Mouse (Mus musculus) forebrain, embryonic 15.5 days (tissue): ENCODE data around the gene Whamm. TPM values are rescaled to one million over a fixed set of nuclear protein-coding genes. Genes with fewer than 3 reads are reported as not detected.

Experiments
- ATAC-seq: fragments of 200-750 bp; cut with Nextera tagmentation; replicated peaks from 2 replicates; pipeline ENCODE4 v1.8.0; 2017; ENCODE audit warnings: mild to moderate bottlenecking, moderate TSS enrichment, moderate library complexity
- H3K27ac ChIP-seq: fragments of 300-500 bp; sonication (generic); replicated peaks from 2 replicates; pipeline ENCODE4 v1.5.1; 2015; ENCODE audit warnings: mild to moderate bottlenecking, inconsistent platforms
- H3K27me3 ChIP-seq: fragments of 300-500 bp; sonication (generic); 2 replicates; pipeline ENCODE4 v1.6.1; 2015; ENCODE audit warnings: inconsistent platforms
- H3K36me3 ChIP-seq: fragments of 300-500 bp; sonication (generic); 2 replicates; pipeline ENCODE4 v1.6.1; 2015; ENCODE audit warnings: mild to moderate bottlenecking, inconsistent platforms
- H3K4me1 ChIP-seq: fragments of 300-500 bp; sonication (generic); 2 replicates; pipeline ENCODE4 v1.6.1; 2015; ENCODE audit warnings: inconsistent platforms
- H3K4me2 ChIP-seq: fragments of 300-500 bp; sonication (generic); replicated peaks from 2 replicates; pipeline ENCODE4 v1.6.1; 2015; ENCODE audit warnings: mild to moderate bottlenecking, inconsistent platforms
- H3K4me3 ChIP-seq: fragments of 300-500 bp; sonication (generic); 2 replicates; pipeline ENCODE4 v1.5.1; 2015; ENCODE audit warnings: mild to moderate bottlenecking, inconsistent platforms
- H3K9ac ChIP-seq: fragments of 300-500 bp; sonication (generic); replicated peaks from 2 replicates; pipeline ENCODE4 v1.6.1; 2015; ENCODE audit warnings: mild to moderate bottlenecking, inconsistent platforms
- H3K9me3 ChIP-seq: fragments of 300-500 bp; sonication (generic); 2 replicates; pipeline ENCODE4 v1.6.1; 2016; ENCODE audit warnings: inconsistent platforms
- WGBS: fragments of 180-500 bp; shearing (Covaris S2); methylation state at CpG from one replicate; pipeline ENCODE4 v1.1.7; 2015; ENCODE audit warnings: mixed read lengths; 5-methylcytosine and 5-hydroxymethylcytosine counted together
- polyA plus RNA-seq: library from polyadenylated mRNA; unstranded; fragments of >200 nt; fragmentation: Nextera tagmentation; extraction: Ambion mirVana; gene quantifications from 2 replicates; pipeline ENCODE4 v1.2.1, GENCODE M21; 2015

The Whamm gene
- polyA plus RNA-seq, 1 experiment from 2014 or later = 7.6 TPM

DNA sequence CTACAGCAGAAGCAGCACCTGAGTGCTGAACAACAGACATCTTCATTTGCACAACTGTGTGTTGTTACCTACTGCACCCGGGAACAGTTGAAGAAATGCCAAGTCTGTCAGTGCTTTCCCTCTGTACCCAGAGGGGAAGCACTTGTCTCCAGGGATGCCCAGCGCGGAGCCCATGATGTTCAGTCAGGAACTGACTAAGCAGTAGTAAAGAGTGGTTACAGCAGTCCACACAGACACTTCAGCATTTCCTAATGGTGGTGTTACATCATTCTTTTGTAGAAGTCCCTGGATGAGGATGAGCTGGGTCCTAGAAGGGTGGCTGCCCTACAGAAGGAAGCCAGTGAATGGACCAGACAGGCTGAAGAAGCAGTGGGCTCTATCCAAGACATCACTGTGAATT, 6.8 kb downstream of the Whamm start:
- no peak overlapping the region for H3K9ac ChIP-seq
- no peak overlapping the region for H3K27ac ChIP-seq
- H3K4me1 ChIP-seq = peaks cover 2% of the 10 kb centered on the region
- H3K36me3 ChIP-seq = peaks cover 22% of the 10 kb centered on the region
- H3K27me3 ChIP-seq = no peaks in the 10 kb centered on the region
- ATAC-seq = no peak
- H3K4me3 ChIP-seq = no peak overlapping the region
- H3K9me3 ChIP-seq = no peaks in the 10 kb centered on the region
- H3K4me2 ChIP-seq = no peak overlapping the region
- 91% methylated on average over 3 of the region's 3 CpGs for WGBS

DNA sequence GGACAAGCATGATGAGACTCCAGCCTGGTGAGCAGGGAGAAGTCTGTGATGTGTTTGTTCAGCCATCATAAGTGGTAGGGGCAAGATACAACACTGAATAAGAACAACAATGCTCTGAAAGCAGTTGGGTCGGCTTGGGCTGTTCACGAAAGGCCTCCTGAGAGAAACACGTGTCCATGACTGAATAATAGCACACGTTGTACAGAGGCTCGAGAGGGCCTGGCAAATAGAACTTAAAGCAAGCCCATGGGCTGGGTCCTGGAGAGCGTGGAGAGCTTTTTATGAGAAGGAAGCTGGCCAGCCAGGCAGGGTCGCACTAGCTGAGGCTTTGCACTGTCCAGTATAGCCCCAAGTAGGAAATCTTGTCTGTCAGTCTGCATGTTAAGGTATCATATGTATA, 7.3 kb downstream of the Whamm start:
- Histone ChIP-seq H3K9ac (no peak overlapping the region), H3K4me3 (no peak overlapping the region), H3K4me2 (no peak overlapping the region), H3K27ac (no peak overlapping the region), H3K36me3 (peaks cover 22% of the 10 kb centered on the region), H3K27me3 (no peaks in the 10 kb centered on the region), H3K4me1 (no peaks in the 10 kb centered on the region), H3K9me3 (no peaks in the 10 kb centered on the region)
- ATAC-seq = no peak
- 89% methylated on average over 7 of the region's 7 CpGs for WGBS

DNA sequence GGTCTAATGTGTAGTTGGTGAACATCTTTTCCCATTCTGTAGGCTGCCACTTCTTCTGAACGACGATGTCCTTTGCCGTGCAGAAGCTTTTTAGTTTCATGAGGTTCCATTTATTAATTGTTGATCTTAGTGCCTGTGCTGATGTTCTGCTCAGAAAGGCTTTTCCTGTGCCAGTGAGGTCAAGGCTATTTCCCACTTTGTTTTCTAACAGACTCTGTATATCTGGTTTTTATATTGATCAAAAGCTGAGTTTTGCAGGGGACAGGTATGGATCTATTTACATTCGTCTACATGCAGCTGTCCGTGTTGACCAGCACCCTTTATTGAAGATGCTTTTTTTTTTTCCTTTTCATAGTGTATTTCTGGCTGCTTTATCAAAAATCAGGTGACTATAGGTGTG, 8.2 kb downstream of the Whamm start:
- no peak overlapping the region for H3K4me2 ChIP-seq
- 98% methylated on average over 5 of the region's 5 CpGs for WGBS
- no peak for ATAC-seq
- H3K4me1 ChIP-seq = no peaks in the 10 kb centered on the region
- H3K27me3 ChIP-seq = no peaks in the 10 kb centered on the region
- peaks cover 22% of the 10 kb centered on the region for H3K36me3 ChIP-seq
- no peak overlapping the region for H3K4me3 ChIP-seq
- H3K27ac ChIP-seq = no peak overlapping the region
- H3K9ac ChIP-seq = no peak overlapping the region
- no peaks in the 10 kb centered on the region for H3K9me3 ChIP-seq

DNA sequence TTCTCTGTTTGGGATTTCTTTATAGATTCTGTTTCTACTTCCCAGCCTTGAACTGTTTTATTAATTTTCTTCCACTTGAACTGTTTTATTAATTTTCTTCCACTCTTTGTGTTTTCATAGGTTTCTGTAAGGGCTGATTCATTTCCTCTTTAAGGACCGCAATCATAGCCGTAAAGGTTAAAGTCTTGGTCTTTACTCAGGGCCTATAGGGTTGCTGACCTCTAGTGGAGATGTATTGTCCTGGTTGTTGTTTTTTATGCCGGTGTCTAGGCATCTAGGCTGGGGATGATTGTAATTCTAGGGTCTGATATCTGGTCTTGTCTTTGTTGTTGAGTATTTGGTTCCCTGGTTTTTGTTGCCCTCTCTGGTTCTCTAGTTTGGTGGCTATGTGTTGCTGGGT, 12.4 kb downstream of the Whamm start:
- H3K4me1 ChIP-seq = no peaks in the 10 kb centered on the region
- WGBS = 70% methylated on average over 3 of the region's 3 CpGs
- H3K4me2 ChIP-seq = no peak overlapping the region
- no peak overlapping the region for H3K9ac ChIP-seq
- no peak overlapping the region for H3K4me3 ChIP-seq
- no peak for ATAC-seq
- H3K27me3 ChIP-seq = no peaks in the 10 kb centered on the region
- no peaks in the 10 kb centered on the region for H3K9me3 ChIP-seq
- peaks cover 40% of the 10 kb centered on the region for H3K36me3 ChIP-seq
- H3K27ac ChIP-seq = no peak overlapping the region

DNA sequence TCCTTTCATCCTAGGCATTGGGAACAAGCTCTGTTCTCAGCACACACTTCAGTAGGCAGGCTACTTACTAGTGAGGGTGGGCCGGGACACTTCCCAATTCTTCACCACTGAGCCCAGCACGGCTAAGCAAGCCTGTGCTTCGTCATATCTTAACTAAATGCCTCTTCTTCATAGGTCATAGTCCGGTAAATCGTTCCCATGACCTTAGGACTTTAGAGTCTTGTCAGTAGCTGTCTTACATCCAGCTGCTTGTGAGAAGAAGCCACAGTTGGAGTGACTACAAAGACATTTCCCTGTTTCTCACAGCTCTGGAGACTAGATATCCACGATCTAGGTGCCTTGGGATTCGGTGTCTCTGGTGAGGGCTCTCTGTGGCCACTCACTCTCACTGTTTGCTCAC, 14.3 kb downstream of the Whamm start:
- H3K4me1 ChIP-seq = no peaks in the 10 kb centered on the region
- H3K9ac ChIP-seq = no peak overlapping the region
- 93% methylated on average over 7 of the region's 7 CpGs for whole genome bisulfite sequencing
- H3K27ac ChIP-seq = no peak overlapping the region
- H3K9me3 ChIP-seq = no peaks in the 10 kb centered on the region
- H3K4me3 ChIP-seq = no peak overlapping the region
- H3K36me3 ChIP-seq = peaks cover 35% of the 10 kb centered on the region
- H3K4me2 ChIP-seq = no peak overlapping the region
- no peaks in the 10 kb centered on the region for H3K27me3 ChIP-seq
- ATAC-seq = no peak

DNA sequence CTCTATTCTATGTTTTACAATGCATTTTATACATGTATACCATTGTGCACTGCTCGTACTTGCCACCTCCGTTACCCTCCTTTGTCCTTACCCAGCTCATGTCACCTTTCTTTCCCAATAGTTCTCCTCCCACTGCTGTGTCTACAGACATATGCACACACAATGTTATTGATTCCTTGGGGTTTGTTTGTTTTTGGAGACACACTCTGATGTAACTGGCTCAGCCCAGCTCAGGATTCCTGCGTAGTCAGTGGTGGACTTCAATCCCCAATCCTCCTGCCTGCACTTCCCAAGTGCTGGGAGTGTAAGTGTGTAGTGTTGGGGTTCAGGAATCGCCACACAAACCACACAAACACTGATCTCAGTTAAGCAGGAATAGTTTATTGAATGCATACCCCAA, 16.2 kb downstream of the Whamm start:
- Histone ChIP-seq H3K27me3 (no peaks in the 10 kb centered on the region), H3K9me3 (no peaks in the 10 kb centered on the region), H3K9ac (no peak overlapping the region), H3K4me1 (no peaks in the 10 kb centered on the region), H3K4me2 (no peak overlapping the region), H3K36me3 (peaks cover 52% of the 10 kb centered on the region), H3K4me3 (no peak overlapping the region), H3K27ac (no peak overlapping the region)
- ATAC-seq = no peak
- WGBS = 88% methylated on average over 4 of the region's 4 CpGs

DNA sequence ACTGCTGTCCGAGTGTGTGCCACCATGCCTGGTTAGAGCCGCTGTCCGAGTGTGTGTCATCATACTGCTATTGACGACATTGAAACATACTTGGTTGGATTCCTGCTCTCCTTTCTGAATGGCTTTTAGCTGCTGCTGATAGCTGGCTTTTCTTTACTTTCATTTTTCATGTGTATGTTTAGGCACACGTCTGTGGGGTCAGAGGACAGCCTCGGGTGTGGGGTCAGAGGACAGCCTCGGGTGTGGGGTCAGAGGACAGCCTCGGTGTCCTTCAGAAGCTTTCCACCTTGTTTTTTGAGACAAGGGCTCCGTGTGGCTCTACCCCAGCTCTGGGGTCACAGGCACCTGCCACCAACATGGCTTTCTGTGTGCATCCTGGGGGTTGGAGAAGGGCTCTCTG, 21.6 kb downstream of the Whamm start:
- H3K27ac ChIP-seq = no peak overlapping the region
- peaks cover 59% of the 10 kb centered on the region for H3K36me3 ChIP-seq
- H3K9ac ChIP-seq = no peak overlapping the region
- no peaks in the 10 kb centered on the region for H3K4me1 ChIP-seq
- no peak overlapping the region for H3K4me3 ChIP-seq
- 91% methylated on average over 9 of the region's 9 CpGs for WGBS
- ATAC-seq = no peak
- H3K4me2 ChIP-seq = no peak overlapping the region
- H3K9me3 ChIP-seq = no peaks in the 10 kb centered on the region
- no peaks in the 10 kb centered on the region for H3K27me3 ChIP-seq

DNA sequence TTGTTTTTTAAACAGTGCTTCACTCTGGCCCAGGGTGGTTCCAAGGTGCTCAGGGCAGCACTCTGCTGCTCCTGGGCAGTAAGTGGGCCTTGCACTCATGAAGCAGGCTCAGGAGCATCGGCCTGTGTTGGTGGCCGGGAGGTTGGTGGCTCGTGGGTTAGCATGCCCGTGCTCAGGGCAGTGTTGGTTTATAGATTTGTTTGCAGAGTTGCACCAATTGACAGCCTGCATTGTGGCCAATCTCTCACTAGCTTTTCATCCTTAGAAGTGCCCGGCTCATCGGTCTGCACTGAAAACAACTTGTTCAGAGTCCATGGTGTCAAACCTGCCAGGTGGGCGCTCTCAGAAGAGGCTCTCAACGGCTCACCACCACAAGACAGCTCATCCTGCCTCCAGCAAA, 22.3 kb downstream of the Whamm start:
- Histone ChIP-seq H3K27ac (no peak overlapping the region), H3K4me2 (no peak overlapping the region), H3K9me3 (no peaks in the 10 kb centered on the region), H3K4me1 (no peaks in the 10 kb centered on the region), H3K36me3 (peaks cover 61% of the 10 kb centered on the region), H3K4me3 (no peak overlapping the region), H3K27me3 (no peaks in the 10 kb centered on the region), H3K9ac (no peak overlapping the region)
- ATAC-seq = no peak
- 94% methylated on average over 8 of the region's 8 CpGs for WGBS

DNA sequence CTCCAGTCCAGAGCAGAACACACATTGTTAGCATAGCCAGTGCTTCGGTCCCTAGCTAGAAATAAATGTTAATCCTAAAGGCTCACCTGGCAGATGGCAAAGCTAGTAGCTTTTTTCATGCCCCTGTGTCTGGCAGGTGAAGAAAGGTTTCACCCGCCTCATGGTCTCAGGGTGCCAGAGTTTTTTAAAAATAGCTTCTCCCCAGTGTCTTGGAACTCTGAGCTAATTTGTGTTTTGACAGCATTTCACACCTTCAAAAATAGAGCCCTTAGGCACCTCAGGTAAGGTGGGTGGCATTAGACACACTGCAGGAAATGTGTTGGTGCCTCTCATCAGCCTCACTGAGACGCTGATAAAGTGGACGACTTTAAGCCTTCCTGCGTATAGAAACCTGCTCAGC, 24.0 kb downstream of the Whamm start:
- H3K9ac ChIP-seq = no peak overlapping the region
- no peaks in the 10 kb centered on the region for H3K27me3 ChIP-seq
- H3K9me3 ChIP-seq = no peaks in the 10 kb centered on the region
- H3K27ac ChIP-seq = no peak overlapping the region
- no peak overlapping the region for H3K4me2 ChIP-seq
- H3K36me3 ChIP-seq = peaks cover 55% of the 10 kb centered on the region
- H3K4me3 ChIP-seq = no peak overlapping the region
- ATAC-seq = no peak
- WGBS = 89% methylated on average over 5 of the region's 5 CpGs
- no peaks in the 10 kb centered on the region for H3K4me1 ChIP-seq

DNA sequence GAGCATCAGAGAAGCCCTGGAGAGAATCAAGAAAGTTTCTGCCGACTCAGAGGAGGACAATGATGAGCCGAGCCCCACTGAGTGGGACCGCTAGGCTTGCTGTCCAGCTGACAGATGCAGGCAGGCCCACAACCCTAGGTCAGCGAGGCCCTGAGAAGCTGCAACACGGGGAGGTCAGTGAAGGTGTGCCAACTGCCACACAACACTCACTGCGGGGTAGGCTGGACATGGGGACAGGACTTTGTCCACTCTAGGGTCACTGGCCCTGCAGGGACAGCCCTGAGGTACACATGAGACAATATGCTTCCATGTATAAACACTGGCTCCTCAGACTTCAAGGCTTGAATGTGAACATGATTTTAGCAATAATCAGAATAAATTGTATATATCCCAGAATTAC, 25.0 kb downstream of the Whamm start:
- no peak overlapping the region for H3K9ac ChIP-seq
- no peaks in the 10 kb centered on the region for H3K27me3 ChIP-seq
- H3K4me1 ChIP-seq = no peaks in the 10 kb centered on the region
- H3K36me3 ChIP-seq = peaks cover 49% of the 10 kb centered on the region
- no peak for ATAC-seq
- WGBS = 95% methylated on average over 6 of the region's 6 CpGs
- H3K9me3 ChIP-seq = no peaks in the 10 kb centered on the region
- no peak overlapping the region for H3K27ac ChIP-seq
- H3K4me3 ChIP-seq = no peak overlapping the region
- no peak overlapping the region for H3K4me2 ChIP-seq

DNA sequence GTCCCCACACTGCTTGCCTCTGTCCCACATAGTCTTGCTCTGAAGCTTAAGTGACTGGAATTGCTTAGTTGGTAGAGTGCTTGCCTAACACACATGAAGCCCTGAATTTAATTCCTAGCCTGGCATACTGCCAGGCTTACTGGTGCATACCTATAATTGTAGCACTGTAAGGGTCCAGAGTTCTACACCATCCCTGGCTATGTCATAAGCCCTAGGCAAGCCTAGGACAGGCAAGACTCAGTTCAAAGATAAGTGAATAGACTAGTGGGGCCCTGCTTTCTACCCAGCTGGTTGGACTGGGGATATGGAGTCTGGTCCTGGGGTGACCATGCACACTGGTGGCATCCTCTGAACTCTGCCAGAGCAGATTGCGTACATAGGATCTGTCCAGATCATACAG, 26.6 kb downstream of the Whamm start:
- Histone ChIP-seq H3K4me3 (no peak overlapping the region), H3K4me2 (no peak overlapping the region), H3K36me3 (peaks cover 33% of the 10 kb centered on the region), H3K27ac (no peak overlapping the region), H3K9me3 (no peaks in the 10 kb centered on the region), H3K4me1 (no peaks in the 10 kb centered on the region), H3K9ac (no peak overlapping the region), H3K27me3 (no peaks in the 10 kb centered on the region)
- 85% methylated on average over 1 of the region's 1 CpGs for WGBS
- ATAC-seq = no peak

DNA sequence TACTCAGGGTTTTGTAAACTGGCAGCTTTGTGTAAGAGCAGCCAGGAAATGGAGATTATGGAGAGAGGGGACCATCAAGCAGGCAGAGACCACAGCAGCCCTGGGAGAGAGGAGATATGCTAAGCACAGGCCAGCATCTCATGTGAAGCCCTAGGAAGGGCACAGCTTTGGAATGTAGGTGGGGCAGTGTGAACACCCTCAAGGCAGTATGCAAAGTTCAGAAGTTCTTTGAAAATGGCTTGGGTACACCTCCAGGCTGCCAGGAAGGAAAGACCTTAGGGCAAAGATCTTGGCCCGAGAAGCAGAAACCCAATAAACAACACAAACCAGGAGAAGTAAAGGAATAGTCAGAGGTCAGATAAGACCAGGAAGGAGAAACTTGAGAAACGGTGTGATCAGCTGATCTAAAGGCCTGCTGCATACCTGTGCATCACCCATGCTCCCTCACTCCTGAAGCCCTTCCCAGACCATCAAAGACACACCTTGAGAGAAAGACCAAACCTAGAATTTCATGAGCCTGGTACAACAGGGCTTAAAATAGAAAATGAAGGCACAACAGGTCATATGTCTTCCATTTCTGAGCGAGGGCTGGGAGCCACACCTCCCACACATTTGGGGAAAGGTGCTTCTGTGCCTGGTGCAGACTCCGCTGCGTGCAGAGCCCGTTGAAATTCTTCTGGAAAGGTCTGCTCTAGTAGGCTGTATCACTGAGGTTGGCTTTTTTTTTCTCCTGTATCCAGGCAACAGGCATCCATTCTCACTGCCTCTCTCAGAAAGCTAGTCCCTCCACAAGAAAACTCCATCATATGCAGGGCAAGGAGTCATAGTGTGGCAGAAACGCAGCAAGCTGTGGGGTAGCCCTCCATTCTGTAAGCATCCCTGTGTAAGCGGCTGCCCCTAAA, 28.6 kb downstream of the Whamm start:
- peaks cover 26% of the 10 kb centered on the region for H3K36me3 ChIP-seq
- no peak overlapping the region for H3K4me3 ChIP-seq
- H3K4me1 ChIP-seq = no peaks in the 10 kb centered on the region
- H3K27me3 ChIP-seq = no peaks in the 10 kb centered on the region
- H3K27ac ChIP-seq = no peak overlapping the region
- H3K9me3 ChIP-seq = no peaks in the 10 kb centered on the region
- H3K4me2 ChIP-seq = no peak overlapping the region
- H3K9ac ChIP-seq = no peak overlapping the region
- WGBS = 76% methylated on average over 8 of the region's 8 CpGs
- ATAC-seq = no peak

DNA sequence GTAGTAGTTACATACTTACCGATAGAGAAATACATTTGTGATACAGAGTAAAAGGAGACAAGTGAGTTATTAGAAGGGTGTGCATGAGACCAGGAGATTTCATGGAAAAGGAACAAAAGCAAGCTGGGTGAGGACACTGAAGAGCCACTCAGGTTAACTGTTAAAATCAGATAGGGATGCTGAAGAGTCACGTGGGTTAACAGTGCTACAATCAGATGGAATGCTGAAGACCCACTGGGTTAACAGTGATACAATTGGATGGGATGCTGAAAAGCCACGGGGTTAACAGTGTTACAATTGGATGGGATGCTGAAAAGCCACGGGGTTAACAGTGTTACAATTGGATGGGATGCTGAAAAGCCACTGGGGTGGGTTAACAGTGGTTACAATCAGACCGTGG, 33.9 kb downstream of the Whamm start:
- no peak overlapping the region for H3K4me3 ChIP-seq
- WGBS = 77% methylated on average over 5 of the region's 5 CpGs

More for the DNA sequence above, 33.9 kb downstream of the Whamm start:
- no peak overlapping the region for H3K27ac ChIP-seq
- no peak for ATAC-seq
- H3K36me3 ChIP-seq = no peaks in the 10 kb centered on the region
- H3K4me1 ChIP-seq = no peaks in the 10 kb centered on the region
- no peaks in the 10 kb centered on the region for H3K9me3 ChIP-seq
- no peak overlapping the region for H3K9ac ChIP-seq
- H3K27me3 ChIP-seq = no peaks in the 10 kb centered on the region
- no peak overlapping the region for H3K4me2 ChIP-seq
